Mouse (Mus musculus): Measurements from ENCODE around the gene Cpxm2. TPM values are rescaled to one million over a fixed set of nuclear protein-coding genes. Genes with fewer than 3 reads are reported as not detected.

Gene Cpxm2
- polyA plus RNA-seq, 1 experiment: not detected

DNA sequence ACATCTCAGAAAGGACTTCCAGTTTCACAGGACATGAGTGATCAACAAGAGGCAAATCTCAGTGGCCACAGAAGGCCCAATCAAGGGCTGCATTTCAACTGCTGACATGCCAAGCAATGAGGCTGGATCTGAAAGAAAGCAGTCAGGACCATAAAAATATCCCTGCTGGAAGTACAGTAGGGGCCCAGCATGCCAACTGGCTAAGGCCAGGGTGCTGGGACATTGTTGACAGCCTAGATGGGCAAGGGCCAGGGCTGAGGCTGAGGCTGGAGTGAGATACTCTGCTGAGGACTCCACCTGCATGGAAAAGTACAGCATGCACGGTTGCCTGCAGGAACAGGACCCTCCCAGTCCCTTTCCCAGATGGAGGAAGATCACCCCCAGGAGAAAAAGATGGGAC lies 42.0 kb upstream of the Cpxm2 start:
- H3ac ChIP-seq (ENCODE audit: control insufficient read depth, insufficient read length, low read depth): no peak overlapping the region
- no peak overlapping the region for H3K4me3 ChIP-seq (ENCODE audit: insufficient read depth, poor library complexity, severe bottlenecking)
- H3K79me2 ChIP-seq (ENCODE audit: control insufficient read depth, insufficient read depth): no peaks in the 10 kb centered on the region
- H3K27me3 ChIP-seq (ENCODE audit: control insufficient read depth, insufficient read depth, insufficient read length): peaks cover 28% of the 10 kb centered on the region
- no peaks in the 10 kb centered on the region for H3K79me3 ChIP-seq (ENCODE audit: low read depth)
- TF ChIP-seq CTCF (IDR thresholded peaks at IDR 0.05; ENCODE audit: control insufficient read depth, insufficient read depth, insufficient read length): no peak
- TF ChIP-seq CEBPB (IDR thresholded peaks at IDR 0.05; ENCODE audit: low read depth): no peak
- TF ChIP-seq FOSL1 (IDR thresholded peaks at IDR 0.05; ENCODE audit: insufficient read depth, low read length, poor library complexity, severe bottlenecking): no peak
- no peak for TF ChIP-seq MYOG (IDR thresholded peaks at IDR 0.05; ENCODE audit: control insufficient read depth, extremely low read depth, insufficient read length)
- TF ChIP-seq MAX (IDR thresholded peaks at IDR 0.05): no peak
- no peak for TF ChIP-seq USF1 (IDR thresholded peaks at IDR 0.05; ENCODE audit: low read depth)
- no peak for TF ChIP-seq MYOD1 (IDR thresholded peaks at IDR 0.05; ENCODE audit: control insufficient read depth, insufficient read length, low read depth)
- H3K36me3 ChIP-seq (ENCODE audit: control insufficient read depth, insufficient read depth): no peaks in the 10 kb centered on the region

DNA sequence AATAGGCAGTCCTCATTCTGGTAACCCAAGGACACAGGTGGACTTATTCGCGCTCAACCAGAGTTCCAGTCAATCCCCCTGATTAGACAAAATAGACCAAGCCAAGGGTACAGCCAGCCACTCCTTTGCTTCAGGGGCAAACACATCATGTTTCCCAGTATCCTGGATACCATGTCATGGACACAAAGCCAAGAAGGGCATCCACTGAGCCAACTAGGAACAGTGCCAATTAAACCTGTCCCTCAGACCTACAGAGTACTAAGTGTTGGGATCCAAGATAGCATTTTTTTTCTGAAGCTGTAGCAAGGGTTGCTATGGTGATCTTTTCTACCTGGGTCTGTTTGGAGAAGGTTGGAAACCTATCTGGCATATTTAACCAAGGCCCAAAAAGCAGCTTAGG lies 39.1 kb upstream of the Cpxm2 start:
- no peak overlapping the region for H3K4me3 ChIP-seq (ENCODE audit: insufficient read depth, poor library complexity, severe bottlenecking)
- TF ChIP-seq USF1 (IDR thresholded peaks at IDR 0.05; ENCODE audit: low read depth) (no peak), MAX (IDR thresholded peaks at IDR 0.05) (no peak), FOSL1 (IDR thresholded peaks at IDR 0.05; ENCODE audit: insufficient read depth, low read length, poor library complexity, severe bottlenecking) (no peak), CTCF (IDR thresholded peaks at IDR 0.05; ENCODE audit: control insufficient read depth, insufficient read depth, insufficient read length) (no peak), MYOD1 (IDR thresholded peaks at IDR 0.05; ENCODE audit: control insufficient read depth, insufficient read length, low read depth) (no peak), CEBPB (IDR thresholded peaks at IDR 0.05; ENCODE audit: low read depth) (no peak), MYOG (IDR thresholded peaks at IDR 0.05; ENCODE audit: control insufficient read depth, extremely low read depth, insufficient read length) (no peak)
- H3K36me3 ChIP-seq (ENCODE audit: control insufficient read depth, insufficient read depth): no peaks in the 10 kb centered on the region
- no peaks in the 10 kb centered on the region for H3K79me2 ChIP-seq (ENCODE audit: control insufficient read depth, insufficient read depth)
- no peaks in the 10 kb centered on the region for H3K79me3 ChIP-seq (ENCODE audit: low read depth)
- H3K27me3 ChIP-seq (ENCODE audit: control insufficient read depth, insufficient read depth, insufficient read length): peaks cover 23% of the 10 kb centered on the region
- no peak overlapping the region for H3ac ChIP-seq (ENCODE audit: control insufficient read depth, insufficient read length, low read depth)

DNA sequence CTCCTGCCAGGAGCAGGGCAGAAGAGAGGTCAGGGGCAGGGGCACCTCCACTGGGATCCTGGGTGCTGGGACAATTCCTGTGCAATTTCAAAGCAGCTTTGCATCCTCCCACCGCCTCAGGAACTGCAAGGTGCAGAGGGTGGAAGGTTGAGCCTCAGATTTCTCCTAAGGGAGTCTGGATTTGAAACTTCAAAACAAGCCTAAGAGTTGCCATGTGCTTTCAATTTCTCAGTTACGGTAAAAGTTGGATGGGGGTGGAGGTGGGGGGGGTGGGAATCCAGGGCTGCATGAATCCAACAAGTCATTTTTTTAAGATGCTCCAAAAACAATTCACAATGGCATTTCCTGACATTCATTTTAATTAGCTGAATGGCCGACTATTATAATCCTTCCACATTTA lies 32.9 kb upstream of the Cpxm2 start:
- no peaks in the 10 kb centered on the region for H3K79me2 ChIP-seq (ENCODE audit: control insufficient read depth, insufficient read depth)
- H3K36me3 ChIP-seq (ENCODE audit: control insufficient read depth, insufficient read depth): no peaks in the 10 kb centered on the region
- peaks cover 46% of the 10 kb centered on the region for H3K27me3 ChIP-seq (ENCODE audit: control insufficient read depth, insufficient read depth, insufficient read length)
- no peaks in the 10 kb centered on the region for H3K79me3 ChIP-seq (ENCODE audit: low read depth)
- TF ChIP-seq FOSL1 (IDR thresholded peaks at IDR 0.05; ENCODE audit: insufficient read depth, low read length, poor library complexity, severe bottlenecking): no peak
- no peak for TF ChIP-seq MYOG (IDR thresholded peaks at IDR 0.05; ENCODE audit: control insufficient read depth, extremely low read depth, insufficient read length)
- no peak for TF ChIP-seq USF1 (IDR thresholded peaks at IDR 0.05; ENCODE audit: low read depth)
- no peak for TF ChIP-seq CEBPB (IDR thresholded peaks at IDR 0.05; ENCODE audit: low read depth)
- TF ChIP-seq MAX (IDR thresholded peaks at IDR 0.05): no peak
- TF ChIP-seq MYOD1 (IDR thresholded peaks at IDR 0.05; ENCODE audit: control insufficient read depth, insufficient read length, low read depth): no peak
- TF ChIP-seq CTCF (IDR thresholded peaks at IDR 0.05; ENCODE audit: control insufficient read depth, insufficient read depth, insufficient read length): no peak
- no peak overlapping the region for H3ac ChIP-seq (ENCODE audit: control insufficient read depth, insufficient read length, low read depth)
- no peak overlapping the region for H3K4me3 ChIP-seq (ENCODE audit: insufficient read depth, poor library complexity, severe bottlenecking)

DNA sequence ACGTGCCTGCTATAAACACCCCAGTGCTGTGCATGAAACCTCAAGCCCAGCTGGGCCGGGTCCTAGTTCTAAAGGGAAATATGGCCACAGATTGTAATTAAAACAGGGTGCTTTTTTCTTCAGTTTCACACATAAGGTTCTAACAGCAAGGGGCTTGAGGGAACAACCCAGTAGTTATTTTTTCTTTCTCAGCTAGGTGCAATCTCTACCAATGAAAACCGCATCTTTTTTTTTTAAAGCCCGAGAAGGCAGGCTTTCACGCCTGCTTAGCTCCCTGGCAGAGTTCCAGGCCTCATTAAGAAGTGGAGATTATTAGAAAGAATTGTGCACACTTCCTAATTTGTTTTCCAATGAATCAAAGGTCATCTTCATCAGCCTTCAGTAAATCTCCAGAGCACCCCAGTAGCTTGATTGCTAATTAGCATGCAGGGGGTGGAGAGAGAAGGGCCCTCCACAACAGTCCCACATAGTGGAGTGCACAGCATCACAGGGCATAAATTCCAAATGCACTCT lies 29.4 kb upstream of the Cpxm2 start:
- H3K79me2 ChIP-seq (ENCODE audit: control insufficient read depth, insufficient read depth): no peaks in the 10 kb centered on the region
- no peaks in the 10 kb centered on the region for H3K79me3 ChIP-seq (ENCODE audit: low read depth)
- TF ChIP-seq MYOG (IDR thresholded peaks at IDR 0.05; ENCODE audit: control insufficient read depth, extremely low read depth, insufficient read length) (no peak), MAX (IDR thresholded peaks at IDR 0.05) (no peak), FOSL1 (IDR thresholded peaks at IDR 0.05; ENCODE audit: insufficient read depth, low read length, poor library complexity, severe bottlenecking) (no peak), CEBPB (IDR thresholded peaks at IDR 0.05; ENCODE audit: low read depth) (no peak), MYOD1 (IDR thresholded peaks at IDR 0.05; ENCODE audit: control insufficient read depth, insufficient read length, low read depth) (no peak), CTCF (IDR thresholded peaks at IDR 0.05; ENCODE audit: control insufficient read depth, insufficient read depth, insufficient read length) (no peak), USF1 (IDR thresholded peaks at IDR 0.05; ENCODE audit: low read depth) (no peak)
- no peak overlapping the region for H3ac ChIP-seq (ENCODE audit: control insufficient read depth, insufficient read length, low read depth)
- H3K27me3 ChIP-seq (ENCODE audit: control insufficient read depth, insufficient read depth, insufficient read length): peaks cover 34% of the 10 kb centered on the region
- no peaks in the 10 kb centered on the region for H3K36me3 ChIP-seq (ENCODE audit: control insufficient read depth, insufficient read depth)
- no peak overlapping the region for H3K4me3 ChIP-seq (ENCODE audit: insufficient read depth, poor library complexity, severe bottlenecking)

DNA sequence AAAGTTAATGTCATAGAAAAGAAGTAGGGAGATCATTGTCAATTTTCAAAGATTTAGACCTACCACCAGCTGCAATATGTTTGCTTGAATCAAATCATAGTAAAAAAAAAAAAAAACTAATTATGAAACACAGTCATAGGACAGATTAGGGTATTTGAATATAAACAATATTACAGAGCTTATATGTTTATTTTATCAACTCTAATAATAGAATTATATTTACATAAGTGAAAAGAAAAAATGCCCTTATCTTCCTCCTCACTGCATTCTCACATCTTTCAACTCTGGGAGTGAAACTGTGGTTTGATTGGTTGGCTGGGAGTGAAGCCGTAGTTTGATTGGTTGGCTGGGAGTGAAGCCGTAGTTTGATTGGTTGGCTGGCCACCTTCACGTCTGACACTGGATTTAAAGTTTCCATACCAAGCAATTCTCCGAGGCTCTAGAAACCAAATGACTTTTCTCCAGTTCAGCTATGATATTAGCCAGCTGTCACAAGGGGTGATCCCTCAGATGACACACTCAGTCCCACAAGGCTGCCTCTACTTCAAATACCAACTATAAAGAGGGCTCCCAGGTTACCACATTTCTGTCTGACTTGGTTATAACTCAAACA lies 27.2 kb upstream of the Cpxm2 start:
- TF ChIP-seq MYOD1 (IDR thresholded peaks at IDR 0.05; ENCODE audit: control insufficient read depth, insufficient read length, low read depth) (no peak), USF1 (IDR thresholded peaks at IDR 0.05; ENCODE audit: low read depth) (no peak), CTCF (IDR thresholded peaks at IDR 0.05; ENCODE audit: control insufficient read depth, insufficient read depth, insufficient read length) (no peak), CEBPB (IDR thresholded peaks at IDR 0.05; ENCODE audit: low read depth) (no peak), MYOG (IDR thresholded peaks at IDR 0.05; ENCODE audit: control insufficient read depth, extremely low read depth, insufficient read length) (no peak), FOSL1 (IDR thresholded peaks at IDR 0.05; ENCODE audit: insufficient read depth, low read length, poor library complexity, severe bottlenecking) (no peak), MAX (IDR thresholded peaks at IDR 0.05) (no peak)
- Histone ChIP-seq H3K4me3 (ENCODE audit: insufficient read depth, poor library complexity, severe bottlenecking) (no peak overlapping the region), H3K79me2 (ENCODE audit: control insufficient read depth, insufficient read depth) (no peaks in the 10 kb centered on the region), H3K27me3 (ENCODE audit: control insufficient read depth, insufficient read depth, insufficient read length) (peaks cover 27% of the 10 kb centered on the region), H3ac (ENCODE audit: control insufficient read depth, insufficient read length, low read depth) (no peak overlapping the region), H3K36me3 (ENCODE audit: control insufficient read depth, insufficient read depth) (no peaks in the 10 kb centered on the region), H3K79me3 (ENCODE audit: low read depth) (no peaks in the 10 kb centered on the region)

Data from C2C12 (cell line).